Mouse (Mus musculus) left cerebral cortex, postnatal 36 days (tissue): ENCODE data around the gene Ccdc34. TPM values are rescaled to one million over a fixed set of nuclear protein-coding genes. Genes with fewer than 3 reads are reported as not detected.

Experiments
- DNase-seq, 2 experiments: peaks; one replicate each; pipeline ENCODE4 v3.0.0; 2021 to 2022; ENCODE audit warnings: low spot score in 2 of 2, mixed read lengths in 1 of 2
- intact Hi-C: fragments of 180-260 bp; cut with DNase I; formaldehyde crosslinking; loops from one replicate; pipeline ENCODE4 v1.15.1; 2025
- total RNA-seq, 2 experiments: library from RNA; stranded (reverse); gene quantifications; 2 replicates each; pipeline ENCODE4 v1.2.3; 2021

Gene Ccdc34
- total RNA-seq, 2 experiments from 2014 or later: 12.1 to 14.4 TPM

GRCm38 (mm10) chr2:110165003-110165402 lies 147.4 kb downstream of the Ccdc34 start:
- intact Hi-C loops: no loop called here
- DNase-seq: no peak

GRCm38 (mm10) chr2:110167694-110168093 lies 150.1 kb downstream of the Ccdc34 start:
- no peak for DNase-seq
- intact Hi-C loops: no loop called here

GRCm38 (mm10) chr2:110168361-110168760 lies 150.7 kb downstream of the Ccdc34 start:
- DNase-seq: no peak
- intact Hi-C loops: no loop called here

GRCm38 (mm10) chr2:110172456-110172855 lies 154.8 kb downstream of the Ccdc34 start:
- DNase-seq: no peak
- intact Hi-C loops: no loop called here

- intact Hi-C loops: no loop called here
- DNase-seq: no peak
Observed at GRCm38 (mm10) chr2:110173818-110174247, 156.2 kb downstream of the Ccdc34 start.

GRCm38 (mm10) chr2:110176761-110177400 lies 159.3 kb downstream of the Ccdc34 start:
- no peak for DNase-seq
- intact Hi-C loops: no loop called here

GRCm38 (mm10) chr2:110177406-110177805 lies 159.8 kb downstream of the Ccdc34 start:
- intact Hi-C loops: no loop called here
- no peak for DNase-seq

- no peak for DNase-seq
- intact Hi-C loops: no loop called here
Observed at GRCm38 (mm10) chr2:110177879-110178278, 160.3 kb downstream of the Ccdc34 start.

- intact Hi-C loops: no loop called here
- DNase-seq: no peak
Observed at GRCm38 (mm10) chr2:110179669-110180315, 162.2 kb downstream of the Ccdc34 start.

- DNase-seq: no peak
- intact Hi-C loops: no loop called here
Observed at GRCm38 (mm10) chr2:110180316-110180670, 162.7 kb downstream of the Ccdc34 start.

- DNase-seq: no peak
- intact Hi-C loops: no loop called here
Observed at GRCm38 (mm10) chr2:110181666-110182065, 164.0 kb downstream of the Ccdc34 start.

- intact Hi-C loops: no loop called here
- no peak for DNase-seq
Observed at GRCm38 (mm10) chr2:110182248-110182647, 164.6 kb downstream of the Ccdc34 start.

GRCm38 (mm10) chr2:110182795-110183486 lies 165.3 kb downstream of the Ccdc34 start:
- intact Hi-C loops: no loop called here
- no peak for DNase-seq

- intact Hi-C loops: no loop called here
- no peak for DNase-seq
Observed at GRCm38 (mm10) chr2:110184071-110184470, 166.5 kb downstream of the Ccdc34 start.

- intact Hi-C loops: no loop called here
- DNase-seq: no peak
Observed at GRCm38 (mm10) chr2:110186427-110186980, 168.9 kb downstream of the Ccdc34 start.

- intact Hi-C loops: no loop called here
- DNase-seq: no peak
Observed at GRCm38 (mm10) chr2:110188696-110189397, 171.2 kb downstream of the Ccdc34 start.

GRCm38 (mm10) chr2:110190416-110190815 lies 172.8 kb downstream of the Ccdc34 start:
- intact Hi-C loops: no loop called here
- no peak for DNase-seq

GRCm38 (mm10) chr2:110191186-110191690 lies 173.6 kb downstream of the Ccdc34 start:
- no peak for DNase-seq
- intact Hi-C loops: no loop called here

- no peak for DNase-seq
- intact Hi-C loops: no loop called here
Observed at GRCm38 (mm10) chr2:110191965-110192701, 174.5 kb downstream of the Ccdc34 start.
